Comparison of ENCODE assay signal across 9 mouse cellular contexts in genomic region chr2:122825406-122826236, GRCm38 (mm10).
DNase-seq lines count a peak whose midpoint lies in the region; ATAC-seq lines count a peak whose summit lies in the region.
"Had no signal": no experiment of that assay in that cellular context is flagged by ENCODE, and none has a peak within 500 bp of the region (broad histone marks: within the 10 kb centered on the region; RNA-seq: fewer than 3 reads in every experiment).

No protein-coding gene starts in this region.

- H3K36me3 ChIP-seq in intestine, embryonic 14.5 days (ENCODE audit: control insufficient read depth, insufficient read depth, low read length), result no peaks in the 10 kb centered on the region
- H3K36me3 ChIP-seq in midbrain, embryonic 12.5 days, result no peaks in the 10 kb centered on the region
- H3K36me3 ChIP-seq in stomach, embryonic 16.5 days (ENCODE audit: control insufficient read depth, insufficient read depth, low read length), result no peaks in the 10 kb centered on the region

- H3K4me3 ChIP-seq in intestine, embryonic 14.5 days (ENCODE audit: low read depth, low read length), result no peak overlapping the region
- H3K4me3 ChIP-seq in midbrain, embryonic 12.5 days, result no peak overlapping the region
- H3K4me3 ChIP-seq in stomach, embryonic 16.5 days (replicated peaks; ENCODE audit: low read length), result no peak overlapping the region
- H3K4me3 ChIP-seq: myocyte had no signal

- peak; percentile 64 for ATAC-seq in intestine, embryonic 14.5 days (replicated peaks; ENCODE audit: low FRiP score, low TSS enrichment, low read depth)
- peak; percentile 74 for ATAC-seq in midbrain, embryonic 12.5 days (ENCODE audit: low FRiP score, low read depth)
- peak; percentile 40; the same call in 1 of the 2 replicates for ATAC-seq in stomach, embryonic 16.5 days (ENCODE audit: insufficient read depth, low FRiP score)

- H3K9ac ChIP-seq in intestine, embryonic 14.5 days (ENCODE audit: low read length), result no peak overlapping the region
- H3K9ac ChIP-seq in midbrain, embryonic 12.5 days (replicated peaks), result no peak overlapping the region
- no peak overlapping the region for H3K9ac ChIP-seq in stomach, embryonic 16.5 days (ENCODE audit: low read length)

- no peaks in the 10 kb centered on the region for H3K9me3 ChIP-seq in intestine, embryonic 14.5 days (ENCODE audit: control insufficient read depth, low read length)
- no peaks in the 10 kb centered on the region for H3K9me3 ChIP-seq in midbrain, embryonic 12.5 days
- H3K9me3 ChIP-seq in stomach, embryonic 16.5 days (replicated peaks; ENCODE audit: control insufficient read depth, low read length), result no peaks in the 10 kb centered on the region

- DNase-seq in adrenal gland, adult 18-20 months (ENCODE audit: low spot score in 2 of 2), result peak; percentile 8 to 25
- DNase-seq in adrenal gland, adult 8-10 months, result no peak
- peak; percentile 27 for DNase-seq in cerebellum, adult 9-10 months
- peak; percentile 23 to 80 for DNase-seq in frontal cortex, adult 2 months (ENCODE audit: extremely low spot score in 1 of 2, low spot score in 1 of 2)
- DNase-seq in intestine, embryonic 14.5 days (ENCODE audit: low spot score), result peak; percentile 72
- peak; percentile 51 to 66 for DNase-seq in left cerebral cortex, postnatal 10 days (ENCODE audit: extremely low spot score in 1 of 2, low spot score in 2 of 2)

- H3K27me3 ChIP-seq in intestine, embryonic 14.5 days (replicated peaks; ENCODE audit: control insufficient read depth, insufficient read depth, low read length), result no peaks in the 10 kb centered on the region
- H3K27me3 ChIP-seq in midbrain, embryonic 12.5 days, result no peaks in the 10 kb centered on the region
- H3K27me3 ChIP-seq in stomach, embryonic 16.5 days (ENCODE audit: control insufficient read depth, insufficient read depth, low read length), result no peaks in the 10 kb centered on the region

- WGBS in intestine, embryonic 14.5 days, result 27% methylated on average over 19 of the region's 19 CpGs
- WGBS in midbrain, embryonic 12.5 days, result 37% methylated on average over 19 of the region's 19 CpGs
- 29% methylated on average over 19 of the region's 19 CpGs for WGBS in stomach, embryonic 16.5 days

- peak overlapping the region; percentile 7; the same call in 1 of the 2 replicates for H3K4me2 ChIP-seq in intestine, embryonic 14.5 days (ENCODE audit: low read length)
- peak overlapping the region; percentile 30 for H3K4me2 ChIP-seq in midbrain, embryonic 12.5 days (replicated peaks)
- H3K4me2 ChIP-seq in stomach, embryonic 16.5 days (ENCODE audit: low read depth, low read length), result peak overlapping the region; percentile 35; the same call in 1 of the 2 replicates

- H3K27ac ChIP-seq in intestine, embryonic 14.5 days (ENCODE audit: low read depth), result 0 out of 2 replicates have a peak overlapping the region, but pooled peaks have one; percentile 33
- peak overlapping the region; percentile 50 for H3K27ac ChIP-seq in midbrain, embryonic 12.5 days (replicated peaks)
- H3K27ac ChIP-seq in stomach, embryonic 16.5 days (ENCODE audit: low read length), result no peak overlapping the region

- intact Hi-C loops in left cerebral cortex, postnatal 10 days (cut with DNase I), result loop anchor here (10.0 kb wide), 1 partner anchor 1269 kb away; no protein-coding TSS in a partner anchor

- 0 out of 2 replicates have a peak, but pooled peaks cover 4% of the 10 kb centered on the region for H3K4me1 ChIP-seq in intestine, embryonic 14.5 days (replicated peaks; ENCODE audit: control insufficient read depth, insufficient read depth, low read length)
- 0 out of 2 replicates have a peak, but pooled peaks cover 5% of the 10 kb centered on the region for H3K4me1 ChIP-seq in midbrain, embryonic 12.5 days
- 0 out of 2 replicates have a peak, but pooled peaks cover 4% of the 10 kb centered on the region for H3K4me1 ChIP-seq in stomach, embryonic 16.5 days (ENCODE audit: control insufficient read depth, insufficient read depth, low read length)
